Mouse (Mus musculus): ENCODE data around the gene Sptan1. TPM values are rescaled to one million over a fixed set of nuclear protein-coding genes. Genes with fewer than 3 reads are reported as not detected.

Gene Sptan1
- total RNA-seq, 1 experiment, result 340 TPM

DNA sequence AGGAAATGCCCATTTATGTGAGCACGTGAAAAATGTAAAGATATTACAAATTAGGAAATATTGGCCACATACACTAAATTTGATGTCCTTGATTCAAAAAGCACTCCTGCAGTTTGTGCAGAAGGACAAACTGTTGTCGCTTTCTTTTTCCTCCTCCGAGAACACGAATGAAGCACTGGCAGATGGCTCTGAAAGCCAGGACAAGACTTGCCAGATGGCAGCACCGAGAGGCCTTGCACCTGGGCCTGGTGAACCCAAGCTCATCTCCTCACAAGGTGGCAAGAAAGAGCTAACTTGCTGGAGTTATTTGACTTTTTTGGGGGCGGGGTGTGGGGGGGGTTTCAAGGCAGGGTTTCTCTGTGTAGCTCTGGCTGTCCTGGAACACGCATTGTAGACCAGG, 24.5 kb upstream of the Sptan1 start:
- no peak overlapping the region for H3K27ac ChIP-seq (ENCODE audit: insufficient read depth, low read depth, low read length, poor library complexity, severe bottlenecking)
- TF ChIP-seq CHD2 (IDR thresholded peaks at IDR 0.05; ENCODE audit: low read depth, low read length) (no peak), HCFC1 (IDR thresholded peaks at IDR 0.05; ENCODE audit: borderline replicate concordance, insufficient read depth, low read length) (no peak), MAFK (IDR thresholded peaks at IDR 0.05; ENCODE audit: insufficient read depth, low read depth, low read length) (no peak), ZNF384 (IDR thresholded peaks at IDR 0.05; ENCODE audit: low read depth, low read length) (no peak), ZC3H11A (IDR thresholded peaks at IDR 0.05; ENCODE audit: borderline replicate concordance, low read depth, low read length) (no peak)
- no peak overlapping the region for H3K4me3 ChIP-seq (ENCODE audit: insufficient read depth in 1 of 2, low read depth in 1 of 2, low read length in 2 of 2, poor library complexity in 1 of 2, severe bottlenecking in 1 of 2)
- H3K4me1 ChIP-seq (ENCODE audit: control insufficient read depth in 2 of 2, insufficient read depth in 2 of 2, low read length in 2 of 2, poor library complexity in 1 of 2), result no peaks in the 10 kb centered on the region; a peak in 1 of 4 replicates
- in situ Hi-C loops (cut with MboI; ENCODE audit: low sequenced_read_pairs in 2 of 2, unreplicated experiment in 2 of 2), result no loop called here
- no peaks in the 10 kb centered on the region for H3K9me3 ChIP-seq (ENCODE audit: control insufficient read depth, insufficient read depth, low read depth, low read length)
- no peak for DNase-seq (ENCODE audit: low read depth, low spot score)
- no peak overlapping the region for H3K9ac ChIP-seq (ENCODE audit: insufficient read depth, low read depth, low read length, poor library complexity, severe bottlenecking)
- H3K36me3 ChIP-seq (ENCODE audit: control insufficient read depth, insufficient read depth, low read length, poor library complexity, severe bottlenecking), result peaks cover 49% of the 10 kb centered on the region

- in situ Hi-C loops (cut with MboI; ENCODE audit: low sequenced_read_pairs in 2 of 2, unreplicated experiment in 2 of 2), result no loop called here
- H3K4me3 ChIP-seq (ENCODE audit: insufficient read depth in 1 of 2, low read depth in 1 of 2, low read length in 2 of 2, poor library complexity in 1 of 2, severe bottlenecking in 1 of 2), result no peak overlapping the region
- H3K27ac ChIP-seq (ENCODE audit: insufficient read depth, low read depth, low read length, poor library complexity, severe bottlenecking), result peak overlapping the region; percentile 64
- no peaks in the 10 kb centered on the region for H3K4me1 ChIP-seq (ENCODE audit: control insufficient read depth in 2 of 2, insufficient read depth in 2 of 2, low read length in 2 of 2, poor library complexity in 1 of 2)
- H3K9me3 ChIP-seq (ENCODE audit: control insufficient read depth, insufficient read depth, low read depth, low read length), result no peaks in the 10 kb centered on the region
- H3K36me3 ChIP-seq (ENCODE audit: control insufficient read depth, insufficient read depth, low read length, poor library complexity, severe bottlenecking), result peaks cover 53% of the 10 kb centered on the region
- no peak overlapping the region for H3K9ac ChIP-seq (ENCODE audit: insufficient read depth, low read depth, low read length, poor library complexity, severe bottlenecking)
- DNase-seq (ENCODE audit: low read depth, low spot score), result peak; percentile 39
- TF ChIP-seq MAFK (IDR thresholded peaks at IDR 0.05; ENCODE audit: insufficient read depth, low read depth, low read length) (no peak), ZNF384 (IDR thresholded peaks at IDR 0.05; ENCODE audit: low read depth, low read length) (peak; percentile 97)
Observed at GRCm38 (mm10) chr2:29944723-29945122, 20.6 kb upstream of the Sptan1 start.

DNA sequence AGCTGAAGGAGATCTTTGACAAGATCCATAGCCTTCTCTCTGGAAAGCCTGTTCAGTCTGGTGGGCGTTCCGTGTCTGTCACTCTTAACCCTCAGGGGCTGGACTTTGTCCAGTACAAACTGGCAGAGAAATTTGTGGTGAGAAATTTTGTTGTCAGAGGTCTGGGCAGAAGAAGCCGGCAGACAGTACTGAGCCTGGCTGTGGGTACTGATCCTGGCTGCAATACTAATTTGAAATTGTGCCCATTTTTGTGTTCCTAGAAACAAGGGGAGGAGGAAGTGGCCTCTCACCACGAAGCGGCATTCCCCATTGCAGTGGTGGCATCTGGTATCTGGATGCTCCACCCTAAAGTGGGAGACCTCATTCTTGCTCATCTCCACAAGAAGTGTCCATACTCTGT, 16.5 kb upstream of the Sptan1 start:
- no peaks in the 10 kb centered on the region for H3K9me3 ChIP-seq (ENCODE audit: control insufficient read depth, insufficient read depth, low read depth, low read length)
- no peaks in the 10 kb centered on the region for H3K4me1 ChIP-seq (ENCODE audit: control insufficient read depth in 2 of 2, insufficient read depth in 2 of 2, low read length in 2 of 2, poor library complexity in 1 of 2)
- no peak for DNase-seq (ENCODE audit: low read depth, low spot score)
- H3K9ac ChIP-seq (ENCODE audit: insufficient read depth, low read depth, low read length, poor library complexity, severe bottlenecking), result no peak overlapping the region
- H3K4me3 ChIP-seq (ENCODE audit: insufficient read depth in 1 of 2, low read depth in 1 of 2, low read length in 2 of 2, poor library complexity in 1 of 2, severe bottlenecking in 1 of 2), result no peak overlapping the region
- TF ChIP-seq CHD2 (IDR thresholded peaks at IDR 0.05; ENCODE audit: low read depth, low read length), result no peak
- no peak for TF ChIP-seq MAFK (IDR thresholded peaks at IDR 0.05; ENCODE audit: insufficient read depth, low read depth, low read length)
- no peak for TF ChIP-seq ZC3H11A (IDR thresholded peaks at IDR 0.05; ENCODE audit: borderline replicate concordance, low read depth, low read length)
- TF ChIP-seq HCFC1 (IDR thresholded peaks at IDR 0.05; ENCODE audit: borderline replicate concordance, insufficient read depth, low read length), result no peak
- no peak for TF ChIP-seq ZNF384 (IDR thresholded peaks at IDR 0.05; ENCODE audit: low read depth, low read length)
- in situ Hi-C loops (cut with MboI; ENCODE audit: low sequenced_read_pairs in 2 of 2, unreplicated experiment in 2 of 2), result no loop called here
- H3K36me3 ChIP-seq (ENCODE audit: control insufficient read depth, insufficient read depth, low read length, poor library complexity, severe bottlenecking), result peaks cover 39% of the 10 kb centered on the region
- H3K27ac ChIP-seq (ENCODE audit: insufficient read depth, low read depth, low read length, poor library complexity, severe bottlenecking), result no peak overlapping the region

GRCm38 (mm10) chr2:29961246-29961645, 4.1 kb upstream of the Sptan1 start:
- H3K27ac ChIP-seq (ENCODE audit: insufficient read depth, low read depth, low read length, poor library complexity, severe bottlenecking), result no peak overlapping the region
- H3K9ac ChIP-seq (ENCODE audit: insufficient read depth, low read depth, low read length, poor library complexity, severe bottlenecking), result no peak overlapping the region
- no peak overlapping the region for H3K4me3 ChIP-seq (ENCODE audit: insufficient read depth in 1 of 2, low read depth in 1 of 2, low read length in 2 of 2, poor library complexity in 1 of 2, severe bottlenecking in 1 of 2)
- in situ Hi-C loops (cut with MboI; ENCODE audit: low sequenced_read_pairs in 2 of 2, unreplicated experiment in 2 of 2), result no loop called here
- no peaks in the 10 kb centered on the region for H3K9me3 ChIP-seq (ENCODE audit: control insufficient read depth, insufficient read depth, low read depth, low read length)
- DNase-seq (ENCODE audit: low read depth, low spot score), result no peak
- H3K4me1 ChIP-seq (ENCODE audit: control insufficient read depth in 2 of 2, insufficient read depth in 2 of 2, low read length in 2 of 2, poor library complexity in 1 of 2), result peaks cover 0 to 6% of the 10 kb centered on the region in 2 experiments; a peak in 3 of 4 replicates
- peaks cover 13% of the 10 kb centered on the region for H3K36me3 ChIP-seq (ENCODE audit: control insufficient read depth, insufficient read depth, low read length, poor library complexity, severe bottlenecking)
- no peak for TF ChIP-seq MAFK (IDR thresholded peaks at IDR 0.05; ENCODE audit: insufficient read depth, low read depth, low read length)
- no peak for TF ChIP-seq ZC3H11A (IDR thresholded peaks at IDR 0.05; ENCODE audit: borderline replicate concordance, low read depth, low read length)
- TF ChIP-seq ZNF384 (IDR thresholded peaks at IDR 0.05; ENCODE audit: low read depth, low read length), result no peak
- no peak for TF ChIP-seq HCFC1 (IDR thresholded peaks at IDR 0.05; ENCODE audit: borderline replicate concordance, insufficient read depth, low read length)
- TF ChIP-seq CHD2 (IDR thresholded peaks at IDR 0.05; ENCODE audit: low read depth, low read length), result no peak
